In the genomic region with DNA sequence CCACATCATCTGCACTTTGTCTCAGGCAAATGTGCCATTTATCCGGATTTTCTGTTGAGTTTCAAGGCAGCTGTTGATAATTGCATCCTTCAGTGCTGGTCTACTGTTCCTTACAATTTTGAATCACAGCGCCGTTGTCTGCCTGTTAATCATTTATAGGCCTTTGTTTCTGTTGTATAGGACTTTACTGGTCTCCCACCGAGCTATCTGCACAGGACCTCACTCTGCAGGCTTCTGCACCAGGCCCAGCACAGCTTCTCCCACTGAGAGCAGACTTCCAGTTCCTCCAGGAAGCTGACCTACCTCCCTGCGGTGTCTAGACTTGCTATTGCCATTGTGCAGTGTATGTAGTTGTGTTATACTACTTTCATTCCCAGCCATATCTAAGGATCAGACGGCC, we compare ENCODE assay signal across 36 mouse cellular contexts. TPM values are rescaled to one million over a fixed set of nuclear protein-coding genes. Genes with fewer than 3 reads are reported as not detected.
DNase-seq lines count a peak whose midpoint lies in the region; ATAC-seq lines count a peak whose summit lies in the region.
"Had no signal": no experiment of that assay in that cellular context is flagged by ENCODE, and none has a peak within 500 bp of the region (broad histone marks: within the 10 kb centered on the region; RNA-seq: fewer than 3 reads in every experiment).

No protein-coding gene starts in this region.

- 33% methylated on average over 6 of the region's 6 CpGs for whole genome bisulfite sequencing in kidney, embryonic 16.5 days
- 13% methylated on average over 6 of the region's 6 CpGs for WGBS in forebrain, embryonic 15.5 days

- peaks cover 3% of the 10 kb centered on the region; the same call in 1 of the 2 replicates for H3K4me1 ChIP-seq in kidney, embryonic 16.5 days (ENCODE audit: insufficient read depth, low read length)
- 0 out of 2 replicates have a peak, but pooled peaks cover 3% of the 10 kb centered on the region for H3K4me1 ChIP-seq in forebrain, embryonic 15.5 days
- H3K4me1 ChIP-seq: liver, embryonic 13.5 days; megakaryocyte, embryonic 14.5 days had no signal

- H3K36me3 ChIP-seq in kidney, embryonic 16.5 days (ENCODE audit: insufficient read depth, low read length) = no peaks in the 10 kb centered on the region
- no peaks in the 10 kb centered on the region for H3K36me3 ChIP-seq in forebrain, embryonic 15.5 days
- H3K36me3 ChIP-seq: hindbrain, embryonic 13.5 days; liver, embryonic 13.5 days had no signal

- peak; percentile 63; the same call in 1 of the 2 replicates for ATAC-seq in kidney, embryonic 16.5 days (ENCODE audit: low FRiP score, low TSS enrichment)
- no peak for ATAC-seq in forebrain, embryonic 15.5 days (replicated peaks)
- ATAC-seq in granulocyte monocyte progenitor cell, adult 5-6 weeks (replicated peaks; ENCODE audit: poor library complexity, severe bottlenecking) = no peak
- ATAC-seq: intestine, embryonic 16.5 days; lung, postnatal 0 days had no signal

- H3K4me2 ChIP-seq in kidney, embryonic 16.5 days (replicated peaks; ENCODE audit: low read depth, low read length) = no peak overlapping the region
- H3K4me2 ChIP-seq in forebrain, embryonic 15.5 days (replicated peaks) = no peak overlapping the region
- H3K4me2 ChIP-seq: heart, embryonic 11.5 days; hindbrain, embryonic 13.5 days; liver, embryonic 13.5 days had no signal

- H3K4me3 ChIP-seq in kidney, embryonic 16.5 days (ENCODE audit: low read length) = no peak overlapping the region
- no peak overlapping the region for H3K4me3 ChIP-seq in forebrain, embryonic 15.5 days
- H3K4me3 ChIP-seq: erythroblast, embryonic 14.5 days; hindbrain, embryonic 13.5 days; layer of hippocampus, adult 2 months; left cerebral cortex, adult 2 months; liver, embryonic 13.5 days; megakaryocyte, embryonic 14.5 days; myocyte had no signal

- H3K27me3 ChIP-seq in kidney, embryonic 16.5 days (ENCODE audit: insufficient read depth, low read length) = no peaks in the 10 kb centered on the region
- H3K27me3 ChIP-seq in forebrain, embryonic 15.5 days = no peaks in the 10 kb centered on the region
- H3K27me3 ChIP-seq: CH12.LX; hindbrain, embryonic 13.5 days; liver, embryonic 13.5 days had no signal

- no peaks in the 10 kb centered on the region for H3K9me3 ChIP-seq in kidney, embryonic 16.5 days (ENCODE audit: low read length)
- no peaks in the 10 kb centered on the region for H3K9me3 ChIP-seq in forebrain, embryonic 15.5 days
- H3K9me3 ChIP-seq: hindbrain, embryonic 13.5 days; liver, embryonic 13.5 days had no signal

- H3K27ac ChIP-seq in kidney, embryonic 16.5 days (ENCODE audit: low read length) = no peak overlapping the region
- peak overlapping the region; percentile 20; the same call in 1 of the 2 replicates for H3K27ac ChIP-seq in forebrain, embryonic 15.5 days (replicated peaks)
- H3K27ac ChIP-seq: hindbrain, embryonic 13.5 days; layer of hippocampus, adult 2 months; left cerebral cortex, adult 2 months; liver, embryonic 13.5 days; stomach, postnatal 0 days had no signal

- peak; percentile 4 for DNase-seq in embryo, embryonic 10.5 days (ENCODE audit: low spot score)
- no peak for DNase-seq in embryo, embryonic 9.5 days (ENCODE audit: extremely low spot score)
- no peak for DNase-seq in kidney, postnatal 25 days
- peak; percentile 14 for DNase-seq in R1 (ENCODE audit: low read depth, low spot score)
- no peak for DNase-seq in cerebellum, adult 18-20 months
- DNase-seq: adrenal gland, adult 8-10 months; cerebellum, adult 9-10 months; cerebellum, postnatal 36 days; gastrocnemius, postnatal 36 days; heart, postnatal 36 days; kidney, adult 8-10 months; kidney, postnatal 14 days; left cerebral cortex, postnatal 4 days; liver, embryonic 13.5 days; lung, adult 18-20 months; lung, postnatal 4 days; right cerebral cortex, adult 18-20 months; right cerebral cortex, postnatal 4 days; thymus, adult 18-20 months; thymus, postnatal 25 days had no signal

- H3K9ac ChIP-seq in kidney, embryonic 16.5 days (replicated peaks; ENCODE audit: low read length) = no peak overlapping the region
- H3K9ac ChIP-seq in forebrain, embryonic 15.5 days (replicated peaks) = no peak overlapping the region
- H3K9ac ChIP-seq: hindbrain, embryonic 13.5 days; liver, embryonic 13.5 days had no signal

RNA-seq across cellular contexts. Expression of a gene that starts 11.9 kb away (rescaled TPM):
- 3.3 and 3.5 TPM in 2 replicates for polyA plus RNA-seq in kidney, embryonic 16.5 days (2015; fragmentation: Nextera tagmentation; extraction: Ambion mirVana)
- 19.1 and 19.2 TPM in 2 replicates for polyA plus RNA-seq in forebrain, embryonic 15.5 days (2015; fragmentation: Nextera tagmentation; extraction: Ambion mirVana)
- not detected in 2 replicates for total RNA-seq in granulocyte monocyte progenitor cell, adult 5-6 weeks (2014; fragmentation: Nextera tagmentation)
- total RNA-seq in granulocyte monocyte progenitor cell, adult 5-6 weeks (2017) = not detected in 2 replicates
- total RNA-seq: gastrocnemius, adult 18-20 months; gastrocnemius, postnatal 36 days had no signal
- polyA plus RNA-seq: erythroblast, embryonic 14.5 days; spleen, adult 2 months had no signal

Comparison
In these comparisons a context has a peak if more than half of its experiments do, and no peak if none do; other contexts are left out.
1. DNase-seq: peak in embryo, embryonic 10.5 days (single experiment) and R1 (single experiment); none in embryo, embryonic 9.5 days (single experiment), kidney, postnatal 25 days (0 of 2) and cerebellum, adult 18-20 months (0 of 2).